Mouse (Mus musculus): ENCODE results near the gene Mypop. TPM values are rescaled to one million over a fixed set of nuclear protein-coding genes. Genes with fewer than 3 reads are reported as not detected.

The Mypop gene
- polyA plus RNA-seq, 1 experiment: 35.6 TPM

DNA sequence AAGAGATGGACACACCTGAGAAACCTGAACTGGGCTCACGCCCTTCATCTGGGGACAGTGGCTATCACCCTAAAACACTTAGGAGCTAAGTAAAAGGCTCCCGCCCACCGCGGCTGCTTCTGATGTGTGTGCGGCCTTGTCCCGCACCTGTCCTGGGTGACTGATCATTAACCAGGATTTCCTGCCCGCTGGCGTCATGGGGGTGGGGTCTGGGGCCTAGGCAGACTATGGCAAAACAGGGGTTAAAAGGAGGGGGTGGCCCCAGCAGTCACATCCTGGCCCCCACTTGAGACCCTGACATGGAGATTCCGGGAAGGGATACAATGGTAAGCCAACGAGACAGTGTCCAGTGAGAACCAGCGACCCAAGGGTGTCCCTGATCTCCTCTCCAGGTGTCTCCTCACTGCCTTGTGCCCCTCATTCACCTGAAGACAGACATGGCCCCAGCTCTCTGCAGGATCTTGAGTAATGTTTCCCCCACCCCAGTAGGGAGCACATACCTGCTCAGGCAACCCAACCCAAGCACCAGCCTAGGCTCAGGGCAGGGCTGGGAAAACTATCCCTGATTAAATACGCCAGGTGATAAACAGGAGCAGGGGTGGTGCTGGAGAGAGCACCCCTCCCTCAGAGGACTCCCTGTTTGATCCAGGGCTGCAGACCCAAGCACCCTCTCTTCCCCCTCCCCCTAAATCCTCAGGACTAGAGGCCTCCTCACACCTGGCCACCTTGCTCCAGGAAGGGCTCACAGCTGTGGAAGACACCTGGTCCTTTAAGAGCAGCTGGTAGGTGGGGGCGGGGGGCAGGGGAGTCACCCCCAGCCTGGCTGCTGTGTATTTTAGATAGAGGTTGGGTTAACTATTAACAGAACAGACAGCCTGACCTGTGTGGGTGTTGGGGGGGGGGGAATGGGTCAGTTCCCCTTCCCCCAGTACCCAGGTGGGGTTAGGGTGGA, 16.3 kb downstream of the Mypop start:
- no peak overlapping the region for H3K4me3 ChIP-seq (ENCODE audit: control insufficient read depth, low read depth, low read length)
- H3K27me3 ChIP-seq (ENCODE audit: control insufficient read depth, insufficient read depth, low read length): no peaks in the 10 kb centered on the region
- TF ChIP-seq POLR2A (IDR thresholded peaks at IDR 0.05; ENCODE audit: control insufficient read depth, low read depth, low read length): no peak
- TF ChIP-seq CTCF (IDR thresholded peaks at IDR 0.05; ENCODE audit: control insufficient read depth, insufficient read depth, insufficient replicate concordance, low read depth, low read length): no peak
- no peak overlapping the region for H3K27ac ChIP-seq (ENCODE audit: control insufficient read depth, insufficient read depth, low read depth, low read length)
- peaks cover 31% of the 10 kb centered on the region for H3K4me1 ChIP-seq (ENCODE audit: control insufficient read depth, insufficient read depth, low read length)
- no peaks in the 10 kb centered on the region for H3K36me3 ChIP-seq (ENCODE audit: control insufficient read depth, insufficient read depth, low read length)

DNA sequence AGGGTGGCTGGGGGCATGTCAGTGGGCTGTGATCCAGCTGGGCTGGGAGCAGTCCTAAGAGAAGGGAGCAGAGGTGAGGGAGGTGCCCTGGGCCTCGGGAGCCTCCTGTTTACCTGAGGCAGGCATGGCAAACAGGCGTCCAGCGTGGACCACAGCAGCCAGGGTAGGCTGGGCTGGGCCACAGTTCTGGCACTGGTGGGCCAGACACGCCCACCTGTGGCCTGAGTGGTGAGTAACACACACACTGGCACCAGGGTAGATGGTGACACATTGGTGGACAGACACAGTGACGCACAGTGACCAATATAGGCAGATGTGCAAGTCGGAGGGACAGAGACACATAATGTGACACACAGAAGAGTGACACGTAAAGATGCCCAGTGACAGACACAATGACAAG, 19.5 kb downstream of the Mypop start:
- Histone ChIP-seq H3K36me3 (ENCODE audit: control insufficient read depth, insufficient read depth, low read length) (no peaks in the 10 kb centered on the region), H3K27ac (ENCODE audit: control insufficient read depth, insufficient read depth, low read depth, low read length) (no peak overlapping the region), H3K27me3 (ENCODE audit: control insufficient read depth, insufficient read depth, low read length) (no peaks in the 10 kb centered on the region), H3K4me3 (ENCODE audit: control insufficient read depth, low read depth, low read length) (no peak overlapping the region), H3K4me1 (ENCODE audit: control insufficient read depth, insufficient read depth, low read length) (peaks cover 20% of the 10 kb centered on the region)
- TF ChIP-seq POLR2A (IDR thresholded peaks at IDR 0.05; ENCODE audit: control insufficient read depth, low read depth, low read length) (no peak), CTCF (IDR thresholded peaks at IDR 0.05; ENCODE audit: control insufficient read depth, insufficient read depth, insufficient replicate concordance, low read depth, low read length) (no peak)

DNA sequence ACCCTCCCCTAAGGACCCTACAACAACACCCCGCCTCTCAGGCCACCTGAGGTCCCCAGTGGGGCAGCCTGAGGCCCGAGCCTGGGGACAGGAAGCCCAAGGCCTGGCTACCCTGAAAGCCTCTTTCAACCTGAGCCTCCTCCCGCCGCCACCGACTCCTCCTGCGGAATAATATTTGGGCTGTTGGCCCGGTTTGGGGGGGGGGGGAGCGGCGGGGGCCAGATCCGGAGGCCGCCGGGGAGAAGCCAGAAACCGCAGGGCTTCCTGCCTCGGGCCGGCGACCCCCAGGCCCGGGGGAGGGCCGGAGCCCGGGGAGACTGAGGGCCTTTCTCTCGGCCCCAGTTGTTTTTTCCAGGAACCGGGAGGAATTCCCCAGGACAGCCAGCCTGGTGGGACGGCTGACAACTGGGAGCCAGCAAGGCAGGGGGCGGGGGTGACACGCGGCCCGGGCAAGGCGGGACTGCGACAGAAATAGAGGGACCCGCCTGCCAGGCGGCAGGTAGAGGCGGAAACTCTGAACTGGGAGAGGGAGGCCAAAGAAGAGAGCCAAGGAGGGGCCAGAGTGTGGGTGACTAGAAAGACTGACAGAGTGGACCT, 21.1 kb downstream of the Mypop start:
- TF ChIP-seq CTCF (IDR thresholded peaks at IDR 0.05; ENCODE audit: control insufficient read depth, insufficient read depth, insufficient replicate concordance, low read depth, low read length) (no peak), POLR2A (IDR thresholded peaks at IDR 0.05; ENCODE audit: control insufficient read depth, low read depth, low read length) (no peak)
- Histone ChIP-seq H3K36me3 (ENCODE audit: control insufficient read depth, insufficient read depth, low read length) (no peaks in the 10 kb centered on the region), H3K4me1 (ENCODE audit: control insufficient read depth, insufficient read depth, low read length) (peaks cover 17% of the 10 kb centered on the region), H3K4me3 (ENCODE audit: control insufficient read depth, low read depth, low read length) (peak overlapping the region; percentile 41), H3K27ac (ENCODE audit: control insufficient read depth, insufficient read depth, low read depth, low read length) (no peak overlapping the region), H3K27me3 (ENCODE audit: control insufficient read depth, insufficient read depth, low read length) (no peaks in the 10 kb centered on the region)

DNA sequence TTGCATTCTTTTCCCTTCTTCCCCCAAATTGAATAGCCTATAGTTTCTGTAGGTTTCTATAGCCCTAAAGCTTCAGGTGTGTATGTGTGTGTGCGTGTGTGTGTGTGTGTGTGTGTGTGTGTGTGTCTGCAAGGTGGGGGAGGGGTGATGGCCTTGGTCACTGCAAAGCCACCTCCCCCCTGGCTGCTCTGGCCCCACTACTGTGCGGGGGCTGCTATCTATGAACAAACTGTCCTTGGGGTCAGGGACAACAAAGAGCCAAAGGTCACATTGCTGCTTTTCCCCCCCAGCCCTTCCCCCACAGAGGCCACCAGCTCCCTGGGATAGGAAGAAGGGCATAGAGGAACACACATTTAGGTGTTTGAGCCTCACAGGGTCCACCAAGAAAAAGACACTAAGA, 21.8 kb downstream of the Mypop start:
- Histone ChIP-seq H3K27ac (ENCODE audit: control insufficient read depth, insufficient read depth, low read depth, low read length) (no peak overlapping the region), H3K4me3 (ENCODE audit: control insufficient read depth, low read depth, low read length) (no peak overlapping the region), H3K4me1 (ENCODE audit: control insufficient read depth, insufficient read depth, low read length) (peaks cover 17% of the 10 kb centered on the region), H3K36me3 (ENCODE audit: control insufficient read depth, insufficient read depth, low read length) (no peaks in the 10 kb centered on the region), H3K27me3 (ENCODE audit: control insufficient read depth, insufficient read depth, low read length) (no peaks in the 10 kb centered on the region)
- TF ChIP-seq POLR2A (IDR thresholded peaks at IDR 0.05; ENCODE audit: control insufficient read depth, low read depth, low read length) (no peak), CTCF (IDR thresholded peaks at IDR 0.05; ENCODE audit: control insufficient read depth, insufficient read depth, insufficient replicate concordance, low read depth, low read length) (no peak)

DNA sequence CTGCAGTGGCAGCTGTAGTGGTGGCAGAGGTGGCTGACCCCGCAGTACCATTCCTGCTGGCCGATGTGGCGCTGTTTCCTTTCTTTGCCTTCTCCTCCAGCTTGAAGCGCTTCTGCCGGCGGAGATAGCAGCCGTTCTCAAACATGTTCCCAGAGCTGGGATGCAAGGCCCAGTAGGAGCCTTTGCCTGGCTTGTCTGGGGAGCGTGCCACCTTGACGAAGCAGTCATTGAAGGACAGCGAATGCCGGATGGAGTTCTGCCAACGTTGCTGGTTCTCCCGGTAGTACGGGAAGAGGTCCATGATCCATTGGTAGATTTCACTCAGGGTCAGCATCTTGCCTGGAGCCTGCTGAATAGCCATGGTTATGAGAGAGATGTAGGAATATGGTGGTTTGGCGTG, 23.4 kb downstream of the Mypop start:
- Histone ChIP-seq H3K36me3 (ENCODE audit: control insufficient read depth, insufficient read depth, low read length) (no peaks in the 10 kb centered on the region), H3K4me1 (ENCODE audit: control insufficient read depth, insufficient read depth, low read length) (peaks cover 25% of the 10 kb centered on the region), H3K27ac (ENCODE audit: control insufficient read depth, insufficient read depth, low read depth, low read length) (no peak overlapping the region), H3K27me3 (ENCODE audit: control insufficient read depth, insufficient read depth, low read length) (no peaks in the 10 kb centered on the region), H3K4me3 (ENCODE audit: control insufficient read depth, low read depth, low read length) (no peak overlapping the region)
- TF ChIP-seq CTCF (IDR thresholded peaks at IDR 0.05; ENCODE audit: control insufficient read depth, insufficient read depth, insufficient replicate concordance, low read depth, low read length) (0 out of 2 replicates have a peak, but pooled peaks have one; percentile 12), POLR2A (IDR thresholded peaks at IDR 0.05; ENCODE audit: control insufficient read depth, low read depth, low read length) (no peak)

DNA sequence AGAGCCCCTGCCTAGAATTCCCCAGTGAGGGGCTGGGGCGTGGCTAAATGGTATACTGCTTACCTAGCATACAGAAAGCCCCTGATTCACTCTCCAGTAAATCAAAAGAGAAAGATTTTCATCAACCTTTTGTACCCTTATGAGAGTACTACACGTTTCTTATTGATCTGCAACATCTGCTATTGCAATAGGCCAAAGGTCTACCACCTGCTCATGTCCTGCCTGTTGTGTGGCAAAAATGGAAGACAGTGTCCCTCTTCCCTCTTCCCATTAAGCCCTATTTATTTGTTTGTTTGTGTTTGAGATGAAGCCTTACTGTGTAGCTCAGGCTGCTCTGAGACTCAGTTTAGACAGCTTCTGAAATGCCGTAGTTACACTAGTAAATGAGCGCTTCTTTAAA, 25.0 kb downstream of the Mypop start:
- Histone ChIP-seq H3K27ac (ENCODE audit: control insufficient read depth, insufficient read depth, low read depth, low read length) (no peak overlapping the region), H3K4me3 (ENCODE audit: control insufficient read depth, low read depth, low read length) (no peak overlapping the region), H3K4me1 (ENCODE audit: control insufficient read depth, insufficient read depth, low read length) (peaks cover 28% of the 10 kb centered on the region), H3K36me3 (ENCODE audit: control insufficient read depth, insufficient read depth, low read length) (no peaks in the 10 kb centered on the region), H3K27me3 (ENCODE audit: control insufficient read depth, insufficient read depth, low read length) (no peaks in the 10 kb centered on the region)
- TF ChIP-seq POLR2A (IDR thresholded peaks at IDR 0.05; ENCODE audit: control insufficient read depth, low read depth, low read length) (no peak), CTCF (IDR thresholded peaks at IDR 0.05; ENCODE audit: control insufficient read depth, insufficient read depth, insufficient replicate concordance, low read depth, low read length) (no peak)

DNA sequence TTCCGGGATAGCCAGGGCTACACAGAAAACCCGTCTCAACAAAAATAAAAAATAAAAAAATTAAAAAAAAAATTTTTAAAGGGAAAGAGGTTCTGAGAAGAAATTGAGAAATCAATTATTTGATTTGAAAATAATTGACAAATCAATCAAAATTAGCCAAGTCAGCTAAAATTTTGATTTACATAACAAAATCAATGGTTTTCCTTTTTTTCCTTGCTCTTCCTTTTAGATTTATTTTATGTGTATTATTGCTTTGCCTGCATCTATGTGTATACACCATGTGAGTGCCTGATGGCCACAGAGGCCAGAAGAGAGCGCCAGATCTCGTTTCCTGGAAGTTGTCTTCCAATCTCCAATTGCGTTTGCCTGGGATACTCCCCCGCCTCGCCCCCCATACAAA, 26.9 kb downstream of the Mypop start:
- H3K36me3 ChIP-seq (ENCODE audit: control insufficient read depth, insufficient read depth, low read length): no peaks in the 10 kb centered on the region
- TF ChIP-seq CTCF (IDR thresholded peaks at IDR 0.05; ENCODE audit: control insufficient read depth, insufficient read depth, insufficient replicate concordance, low read depth, low read length): no peak
- no peak for TF ChIP-seq POLR2A (IDR thresholded peaks at IDR 0.05; ENCODE audit: control insufficient read depth, low read depth, low read length)
- no peak overlapping the region for H3K4me3 ChIP-seq (ENCODE audit: control insufficient read depth, low read depth, low read length)
- H3K27ac ChIP-seq (ENCODE audit: control insufficient read depth, insufficient read depth, low read depth, low read length): no peak overlapping the region
- H3K4me1 ChIP-seq (ENCODE audit: control insufficient read depth, insufficient read depth, low read length): peaks cover 21% of the 10 kb centered on the region
- no peaks in the 10 kb centered on the region for H3K27me3 ChIP-seq (ENCODE audit: control insufficient read depth, insufficient read depth, low read length)
